Mouse (Mus musculus) hindbrain, embryonic 13.5 days (tissue): ENCODE measurements around the gene Ddi1. TPM values are rescaled to one million over a fixed set of nuclear protein-coding genes. Genes with fewer than 3 reads are reported as not detected.
"Not testable (repeated sequence)": the region's sequence is repeated elsewhere in the genome, so short reads cannot be mapped to it uniquely, and the experiment has no call there.

Experiments used
- ATAC-seq: fragments of 200-750 bp; cut with Nextera tagmentation; 2 replicates; pipeline ENCODE4 v1.8.0; 2017; ENCODE audit warnings: moderate TSS enrichment; ENCODE audit not compliant: low FRiP score
- H3K27ac ChIP-seq: fragments of 300-500 bp; sonication (generic); 2 replicates; pipeline ENCODE4 v1.5.1; 2015; ENCODE audit warnings: inconsistent platforms, mild to moderate bottlenecking, moderate library complexity
- H3K27me3 ChIP-seq: fragments of 300-500 bp; sonication (generic); 2 replicates; pipeline ENCODE4 v1.6.1; 2015; ENCODE audit warnings: mild to moderate bottlenecking, inconsistent platforms
- H3K36me3 ChIP-seq: fragments of 300-500 bp; sonication (generic); 2 replicates; pipeline ENCODE4 v1.6.1; 2015; ENCODE audit warnings: mild to moderate bottlenecking, inconsistent platforms
- H3K4me1 ChIP-seq: fragments of 300-500 bp; sonication (generic); replicated peaks from 2 replicates; pipeline ENCODE4 v1.6.1; 2015; ENCODE audit warnings: inconsistent platforms
- H3K4me2 ChIP-seq: fragments of 300-500 bp; sonication (generic); 2 replicates; pipeline ENCODE4 v1.6.1; 2015; ENCODE audit warnings: inconsistent platforms, mild to moderate bottlenecking, moderate library complexity
- H3K4me3 ChIP-seq: fragments of 300-500 bp; sonication (generic); 2 replicates; pipeline ENCODE4 v1.5.1; 2015; ENCODE audit warnings: mild to moderate bottlenecking, inconsistent platforms
- H3K9ac ChIP-seq: fragments of 300-500 bp; sonication (generic); 2 replicates; pipeline ENCODE4 v1.6.1; 2015; ENCODE audit warnings: mild to moderate bottlenecking, inconsistent platforms
- H3K9me3 ChIP-seq: fragments of 300-500 bp; sonication (generic); 2 replicates; pipeline ENCODE4 v1.6.1; 2016; ENCODE audit warnings: inconsistent platforms
- WGBS: fragments of 180-500 bp; shearing (Covaris S2); methylation state at CpG from one replicate; pipeline ENCODE4 v1.1.7; 2015; 5-methylcytosine and 5-hydroxymethylcytosine counted together
- polyA plus RNA-seq: library from polyadenylated mRNA; unstranded; fragments of >200 nt; fragmentation: Nextera tagmentation; extraction: Ambion mirVana; gene quantifications from 2 replicates; pipeline ENCODE4 v1.2.1, GENCODE M21; 2015

The Ddi1 gene
- polyA plus RNA-seq, 1 experiment from 2014 or later, result 0.03 TPM

DNA sequence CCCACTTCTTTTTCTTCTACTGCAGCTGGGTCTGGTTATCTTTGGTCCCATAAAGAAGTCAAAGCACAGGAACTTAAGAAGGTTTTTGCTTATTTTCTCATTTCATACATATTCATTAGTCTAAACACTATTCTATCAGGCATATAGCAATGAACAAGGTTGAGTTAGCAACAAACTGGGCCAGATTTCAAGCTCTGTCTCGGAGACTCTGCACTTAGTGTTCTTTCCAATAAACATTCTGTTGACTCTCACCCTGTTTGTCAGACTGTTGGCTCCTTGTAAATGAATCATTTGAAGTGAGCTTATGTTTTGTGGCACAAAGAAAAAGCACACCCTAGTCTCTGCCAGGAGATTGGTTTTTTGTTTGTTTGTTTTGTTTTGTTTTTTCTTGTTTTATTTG is 19.3 kb downstream of the Ddi1 start:
- Histone ChIP-seq H3K9me3 (no peaks in the 10 kb centered on the region), H3K9ac (no peak overlapping the region), H3K27me3 (no peaks in the 10 kb centered on the region), H3K4me2 (no peak overlapping the region), H3K4me3 (no peak overlapping the region), H3K36me3 (no peaks in the 10 kb centered on the region), H3K4me1 (no peaks in the 10 kb centered on the region), H3K27ac (no peak overlapping the region)
- 0 out of 2 replicates have a peak, but pooled peaks have one; percentile 34 for ATAC-seq
- 60% methylated on average over 1 of the region's 1 CpGs for WGBS

DNA sequence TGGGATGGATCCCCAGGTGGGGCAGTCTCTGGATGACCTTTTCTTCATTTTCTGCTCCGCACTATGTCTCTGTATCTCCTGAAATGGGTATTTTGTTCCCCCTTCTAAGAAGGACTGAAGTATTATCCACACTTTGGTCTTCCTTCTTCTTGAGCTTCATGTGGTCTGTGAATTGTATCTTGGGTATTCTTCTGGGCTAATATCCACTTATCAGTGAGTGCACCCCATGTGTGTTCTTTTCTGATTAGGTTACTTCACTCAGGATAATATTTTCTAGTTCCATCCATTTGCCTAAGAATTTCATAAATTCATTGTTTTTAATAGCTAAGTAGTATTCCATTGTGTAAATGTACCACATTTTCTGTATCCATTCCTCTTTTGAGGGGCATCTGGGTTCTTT is 33.7 kb downstream of the Ddi1 start:
- H3K9me3 ChIP-seq, H3K4me3 ChIP-seq, H3K9ac ChIP-seq, H3K36me3 ChIP-seq, H3K4me2 ChIP-seq, H3K4me1 ChIP-seq, ATAC-seq, H3K27ac ChIP-seq, H3K27me3 ChIP-seq: not testable (repeated sequence)
- 95% methylated on average over 1 of the region's 1 CpGs for WGBS

DNA sequence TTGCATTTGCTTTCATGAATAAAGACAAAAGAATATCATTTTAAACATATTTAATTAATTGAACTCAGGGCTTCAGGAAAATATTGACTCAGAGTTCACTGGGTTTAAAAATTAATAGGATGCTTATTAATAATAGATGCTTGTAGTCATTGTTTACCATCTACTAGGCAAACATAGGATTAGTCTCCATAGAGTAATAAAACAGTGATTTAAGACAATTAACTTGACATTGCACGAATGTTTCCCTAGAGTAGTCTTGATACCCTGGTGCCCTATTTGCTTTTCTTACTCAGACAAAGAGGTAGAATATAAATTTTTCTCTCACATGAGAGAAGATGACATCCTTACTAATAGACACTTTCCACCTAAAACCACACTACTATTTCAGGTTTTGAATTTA is 52.1 kb downstream of the Ddi1 start:
- H3K27ac ChIP-seq, result no peak overlapping the region
- no peak for ATAC-seq
- no peak overlapping the region for H3K4me2 ChIP-seq
- H3K4me1 ChIP-seq, result no peaks in the 10 kb centered on the region
- H3K9ac ChIP-seq, result no peak overlapping the region
- 55% methylated on average over 1 of the region's 1 CpGs for WGBS
- no peak overlapping the region for H3K4me3 ChIP-seq
- H3K27me3 ChIP-seq, result no peaks in the 10 kb centered on the region
- no peaks in the 10 kb centered on the region for H3K36me3 ChIP-seq
- no peaks in the 10 kb centered on the region for H3K9me3 ChIP-seq

DNA sequence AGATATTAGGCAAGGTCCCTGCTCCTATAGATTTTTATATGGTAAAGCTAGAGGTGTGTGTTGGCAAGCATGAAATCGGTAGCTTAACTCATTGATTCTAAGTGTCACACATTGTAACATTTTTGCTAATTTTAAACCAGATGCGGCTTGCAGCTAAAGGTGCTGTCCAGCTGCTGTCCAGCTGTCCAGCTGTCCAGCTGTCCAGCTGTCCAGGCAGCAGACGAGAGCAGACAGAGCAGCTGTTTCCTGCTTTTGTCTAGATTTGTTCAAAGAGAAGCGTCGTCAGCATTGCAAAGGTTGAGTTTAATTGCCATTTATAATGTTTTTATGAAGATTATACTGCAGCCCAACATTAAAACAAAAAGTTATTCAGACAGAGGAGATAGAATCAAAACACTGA is 56.8 kb downstream of the Ddi1 start:
- H3K4me3 ChIP-seq, result no peak overlapping the region
- 82% methylated on average over 5 of the region's 5 CpGs for WGBS
- no peaks in the 10 kb centered on the region for H3K4me1 ChIP-seq
- no peak overlapping the region for H3K4me2 ChIP-seq
- no peak overlapping the region for H3K27ac ChIP-seq
- no peaks in the 10 kb centered on the region for H3K9me3 ChIP-seq
- no peaks in the 10 kb centered on the region for H3K36me3 ChIP-seq
- no peak for ATAC-seq
- H3K27me3 ChIP-seq, result no peaks in the 10 kb centered on the region
- H3K9ac ChIP-seq, result no peak overlapping the region

Other genes with a start within 250 kb of the Ddi1 start
- 2.6 and 2.9 TPM in 2 replicates for gene Pdgfd, start 101.3 kb downstream of the Ddi1 start, polyA plus RNA-seq